Comparison of ENCODE assay signal across 23 mouse cellular contexts in genomic region chr4:47278397-47278796, GRCm38 (mm10).
A peak's percentile ranks its signal among the peaks of the same experiment; 100 is the strongest.
DNase-seq lines count a peak whose midpoint lies in the region; ATAC-seq and TF ChIP-seq lines count a peak whose summit lies in the region.
"Had no signal": no experiment of that assay in that cellular context is flagged by ENCODE, and none has a peak within 500 bp of the region (broad histone marks: within the 10 kb centered on the region; RNA-seq: fewer than 3 reads in every experiment).

No protein-coding gene starts in this region.

- ATAC-seq in liver, embryonic 13.5 days (ENCODE audit: low read depth), result peak; percentile 26; the same call in 1 of the 2 replicates
- no peak for ATAC-seq in liver, postnatal 0 days
- peak; percentile 8 for ATAC-seq in activated CD4-positive, CD25-positive, alpha-beta regulatory T cell, adult 4 months
- ATAC-seq in inflammation-experienced regulatory T-cells, adult 6 months, result peak; percentile 23
- ATAC-seq in megakaryocyte progenitor cell, adult 5-6 weeks (replicated peaks; ENCODE audit: poor library complexity), result peak; percentile 55
- ATAC-seq: forebrain, embryonic 13.5 days had no signal

- H3K9ac ChIP-seq in liver, embryonic 13.5 days, result no peak overlapping the region
- no peak overlapping the region for H3K9ac ChIP-seq in liver, postnatal 0 days (replicated peaks)
- H3K9ac ChIP-seq: forebrain, embryonic 13.5 days; hindbrain, embryonic 12.5 days; limb, embryonic 13.5 days; liver, embryonic 14.5 days; lung, embryonic 14.5 days had no signal

- H3K4me1 ChIP-seq in liver, embryonic 13.5 days (replicated peaks), result no peaks in the 10 kb centered on the region; the same call in 1 of the 2 replicates
- no peaks in the 10 kb centered on the region for H3K4me1 ChIP-seq in liver, postnatal 0 days (ENCODE audit: insufficient read depth)
- peaks cover 17% of the 10 kb centered on the region; the same call in 1 of the 2 replicates for H3K4me1 ChIP-seq in heart, embryonic 10.5 days
- H3K4me1 ChIP-seq: forebrain, embryonic 13.5 days; hindbrain, embryonic 12.5 days; limb, embryonic 13.5 days had no signal

- no peaks in the 10 kb centered on the region for H3K27me3 ChIP-seq in liver, embryonic 13.5 days
- no peaks in the 10 kb centered on the region for H3K27me3 ChIP-seq in liver, postnatal 0 days (ENCODE audit: insufficient read depth, low read length)
- H3K27me3 ChIP-seq in heart, embryonic 10.5 days (ENCODE audit: insufficient read depth, poor library complexity, severe bottlenecking), result no peaks in the 10 kb centered on the region
- H3K27me3 ChIP-seq: forebrain, embryonic 13.5 days; hindbrain, embryonic 12.5 days; limb, embryonic 13.5 days had no signal

- H3K4me3 ChIP-seq in liver, embryonic 13.5 days (replicated peaks), result no peak overlapping the region
- no peak overlapping the region for H3K4me3 ChIP-seq in liver, postnatal 0 days (ENCODE audit: low read depth, low read length)
- H3K4me3 ChIP-seq in heart, embryonic 10.5 days, result no peak overlapping the region
- H3K4me3 ChIP-seq: forebrain, embryonic 13.5 days; hindbrain, embryonic 12.5 days; layer of hippocampus, adult 2 months; limb, embryonic 13.5 days had no signal

- TF ChIP-seq EP300 in liver, postnatal 0 days (IDR thresholded peaks at IDR 0.05; ENCODE audit: low read depth), result no peak

- H3K4me2 ChIP-seq in liver, embryonic 13.5 days, result no peak overlapping the region
- no peak overlapping the region for H3K4me2 ChIP-seq in liver, postnatal 0 days (ENCODE audit: low read depth, low read length)
- H3K4me2 ChIP-seq: forebrain, embryonic 13.5 days; hindbrain, embryonic 12.5 days; limb, embryonic 13.5 days; lung, embryonic 14.5 days had no signal

- DNase-seq in liver, embryonic 13.5 days, result no peak
- DNase-seq in liver, postnatal 0 days, result no peak
- no peak for DNase-seq in left cerebral cortex, adult 18-20 months (ENCODE audit: low spot score in 2 of 2)
- no peak for DNase-seq in liver
- no peak for DNase-seq in heart, embryonic 10.5 days (ENCODE audit: low spot score)
- DNase-seq: adrenal gland, adult 8-10 months; cerebellum, adult 8-10 months; cerebellum, postnatal 25 days; gastrocnemius, postnatal 10 days; kidney, adult 11 months; kidney, postnatal 25 days; lung, postnatal 14 days; right cerebral cortex, adult 18-20 months; right cerebral cortex, postnatal 4 days had no signal

- no peaks in the 10 kb centered on the region for H3K9me3 ChIP-seq in liver, embryonic 13.5 days (replicated peaks)
- no peaks in the 10 kb centered on the region for H3K9me3 ChIP-seq in liver, postnatal 0 days (ENCODE audit: low read length)
- no peaks in the 10 kb centered on the region for H3K9me3 ChIP-seq in heart, embryonic 10.5 days
- H3K9me3 ChIP-seq: forebrain, embryonic 13.5 days; hindbrain, embryonic 12.5 days; limb, embryonic 13.5 days had no signal

- no peak overlapping the region for H3K27ac ChIP-seq in liver, embryonic 13.5 days
- H3K27ac ChIP-seq in liver, postnatal 0 days (ENCODE audit: low read depth), result no peak overlapping the region
- no peak overlapping the region for H3K27ac ChIP-seq in heart, embryonic 10.5 days
- H3K27ac ChIP-seq: forebrain, embryonic 13.5 days; hindbrain, embryonic 12.5 days; layer of hippocampus, adult 2 months; limb, embryonic 13.5 days; liver, embryonic 14.5 days had no signal

- TF ChIP-seq CTCF in liver, postnatal 0 days (IDR thresholded peaks at IDR 0.05; ENCODE audit: low read depth), result no peak

- WGBS in liver, embryonic 13.5 days (ENCODE audit: insufficient replicate concordance), result 20% methylated on average over 6 of the region's 6 CpGs
- WGBS in liver, postnatal 0 days (ENCODE audit: insufficient replicate concordance), result 40% methylated on average over 6 of the region's 6 CpGs
- WGBS in heart, embryonic 10.5 days, result 55% methylated on average over 6 of the region's 6 CpGs

- H3K36me3 ChIP-seq in liver, embryonic 13.5 days, result no peaks in the 10 kb centered on the region
- H3K36me3 ChIP-seq in liver, postnatal 0 days (replicated peaks; ENCODE audit: insufficient read depth, low read length), result no peaks in the 10 kb centered on the region
- H3K36me3 ChIP-seq in heart, embryonic 10.5 days, result no peaks in the 10 kb centered on the region
- H3K36me3 ChIP-seq: hindbrain, embryonic 12.5 days; limb, embryonic 13.5 days had no signal
